Mouse (Mus musculus) adrenal gland, postnatal 36 days (tissue): ENCODE measurements around the gene Gm42742. TPM values are rescaled to one million over a fixed set of nuclear protein-coding genes. Genes with fewer than 3 reads are reported as not detected.

Experiments used
- DNase-seq, 2 experiments: peaks; one replicate each; pipeline ENCODE4 v3.0.0; 2021; ENCODE audit warnings: mixed read lengths in 1 of 2
- microRNA-seq: library from miRNA; unstranded; fragments of <30 nt; microRNA quantifications from one replicate; pipeline ENCODE4 v1.2.0, GENCODE M21; 2021
- total RNA-seq, 2 experiments: library from RNA; stranded (reverse); gene quantifications; 2 replicates each; pipeline ENCODE4 v1.2.3; 2021

Gene Gm42742
- total RNA-seq, 2 experiments from 2014 or later, result 28.9 to 29.6 TPM

DNA sequence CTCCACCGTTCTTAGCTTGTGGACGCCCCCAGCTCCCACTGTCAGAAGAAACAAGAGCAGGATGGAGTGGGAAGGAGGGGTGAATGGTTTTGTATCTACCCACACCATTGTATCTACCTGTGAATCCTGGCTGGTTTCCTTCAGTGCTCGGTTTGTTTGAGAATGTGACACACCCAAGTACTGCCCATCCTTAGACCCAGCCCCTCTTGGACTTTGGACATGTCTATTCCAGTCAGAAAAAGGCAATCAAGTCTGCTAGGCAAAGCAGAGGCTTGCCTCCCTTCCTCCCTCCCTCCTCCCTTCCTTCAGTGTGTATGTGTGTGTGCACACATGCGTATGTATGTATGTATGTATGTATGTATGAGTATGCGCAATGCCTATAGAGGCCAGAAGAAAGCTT, 17.3 kb downstream of the Gm42742 start:
- DNase-seq, result no peak

- DNase-seq, result no peak
Measured at GRCm38 (mm10) chr7:126999568-126999967, 21.3 kb downstream of the Gm42742 start.

DNA sequence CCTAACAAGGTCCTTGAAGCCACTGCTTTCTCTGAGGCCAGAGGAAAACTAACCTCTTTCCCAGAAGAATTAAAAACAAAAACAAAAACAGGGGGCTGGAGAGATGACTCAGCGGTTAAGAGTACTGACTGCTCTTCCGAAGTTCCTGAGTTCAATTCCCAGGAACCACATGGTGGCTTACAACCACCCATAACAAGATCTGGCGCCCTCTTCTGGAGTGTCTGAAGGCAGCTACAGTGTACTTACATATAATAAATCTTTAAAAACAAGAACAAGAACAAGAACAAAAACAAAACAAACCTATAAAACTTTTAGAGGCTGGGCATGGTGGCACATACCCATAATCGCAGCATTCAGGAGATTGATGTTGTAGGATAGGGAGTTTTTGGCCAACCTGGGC, 24.4 kb downstream of the Gm42742 start:
- DNase-seq, result peak in 1 of 2 experiments; percentile 40

- DNase-seq, result no peak
Measured at GRCm38 (mm10) chr7:126988816-126989215, 32.1 kb downstream of the Gm42742 start.

DNA sequence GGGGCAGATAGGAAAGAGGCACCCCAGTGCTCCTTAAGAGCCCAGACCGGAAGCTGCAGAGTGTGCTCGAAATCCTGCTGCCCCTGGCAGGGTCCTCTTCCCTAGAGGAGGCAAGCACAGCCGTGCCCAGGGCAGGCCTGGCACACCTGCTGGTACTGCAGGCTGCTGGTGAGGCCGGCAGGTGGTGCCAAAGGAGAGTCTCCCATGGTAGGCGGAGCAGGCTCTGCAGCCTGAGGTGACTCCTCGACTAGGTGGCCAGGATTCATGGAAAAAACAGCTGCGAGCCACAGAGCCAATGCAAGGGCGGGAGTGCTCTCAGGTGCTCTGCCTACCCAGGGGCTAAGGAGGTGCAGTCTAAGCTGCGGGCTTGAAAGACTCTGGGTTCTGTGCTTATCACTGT, 34.6 kb downstream of the Gm42742 start:
- DNase-seq, result peak; percentile 33 to 56

DNA sequence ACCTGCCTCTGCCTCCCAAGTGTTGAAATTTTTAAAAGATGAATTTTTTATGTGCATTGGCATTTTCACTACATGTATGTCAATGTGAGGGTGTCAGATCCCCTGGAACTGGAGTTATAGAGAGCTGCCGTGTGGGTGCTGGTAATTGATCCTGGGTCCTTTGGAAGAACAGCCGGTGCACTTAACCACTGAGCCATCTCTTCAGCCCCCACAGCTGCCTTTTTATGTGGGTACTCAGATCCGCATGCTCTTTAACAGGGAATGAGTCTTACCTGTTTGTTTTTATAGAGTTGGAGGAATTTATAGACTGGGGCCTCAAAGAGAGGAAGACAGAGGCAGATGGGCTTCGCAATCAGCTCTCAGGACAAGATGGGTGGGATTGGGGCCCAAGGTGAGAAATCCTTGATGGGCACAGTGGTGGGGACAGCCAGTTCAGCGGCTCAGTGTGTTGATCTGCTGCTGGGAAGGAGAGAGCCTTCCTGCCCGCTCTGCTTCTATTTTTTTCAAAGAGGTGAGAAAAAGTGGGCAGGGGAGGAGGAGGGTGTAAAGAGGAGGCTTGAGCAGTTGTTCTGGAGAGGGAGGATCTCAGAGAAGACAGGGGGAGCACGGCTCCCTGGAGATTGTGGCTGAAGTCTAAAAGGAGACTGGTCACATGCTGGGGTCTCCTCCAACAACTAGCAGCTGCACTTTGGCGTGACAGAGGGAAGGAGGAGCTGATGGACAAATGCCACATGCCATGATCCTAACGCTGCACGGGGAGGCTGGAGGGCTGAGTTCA, 36.0 kb downstream of the Gm42742 start:
- DNase-seq, result no peak

GRCm38 (mm10) chr7:126983113-126983512, 37.8 kb downstream of the Gm42742 start:
- DNase-seq, result no peak

GRCm38 (mm10) chr7:126982054-126982453, 38.8 kb downstream of the Gm42742 start:
- DNase-seq, result no peak

GRCm38 (mm10) chr7:126981601-126982000, 39.3 kb downstream of the Gm42742 start:
- DNase-seq, result no peak

GRCm38 (mm10) chr7:126978841-126979240, 42.1 kb downstream of the Gm42742 start:
- DNase-seq, result no peak

GRCm38 (mm10) chr7:126976878-126977459, 43.9 kb downstream of the Gm42742 start:
- peak in 1 of 2 experiments; percentile 13 for DNase-seq

DNA sequence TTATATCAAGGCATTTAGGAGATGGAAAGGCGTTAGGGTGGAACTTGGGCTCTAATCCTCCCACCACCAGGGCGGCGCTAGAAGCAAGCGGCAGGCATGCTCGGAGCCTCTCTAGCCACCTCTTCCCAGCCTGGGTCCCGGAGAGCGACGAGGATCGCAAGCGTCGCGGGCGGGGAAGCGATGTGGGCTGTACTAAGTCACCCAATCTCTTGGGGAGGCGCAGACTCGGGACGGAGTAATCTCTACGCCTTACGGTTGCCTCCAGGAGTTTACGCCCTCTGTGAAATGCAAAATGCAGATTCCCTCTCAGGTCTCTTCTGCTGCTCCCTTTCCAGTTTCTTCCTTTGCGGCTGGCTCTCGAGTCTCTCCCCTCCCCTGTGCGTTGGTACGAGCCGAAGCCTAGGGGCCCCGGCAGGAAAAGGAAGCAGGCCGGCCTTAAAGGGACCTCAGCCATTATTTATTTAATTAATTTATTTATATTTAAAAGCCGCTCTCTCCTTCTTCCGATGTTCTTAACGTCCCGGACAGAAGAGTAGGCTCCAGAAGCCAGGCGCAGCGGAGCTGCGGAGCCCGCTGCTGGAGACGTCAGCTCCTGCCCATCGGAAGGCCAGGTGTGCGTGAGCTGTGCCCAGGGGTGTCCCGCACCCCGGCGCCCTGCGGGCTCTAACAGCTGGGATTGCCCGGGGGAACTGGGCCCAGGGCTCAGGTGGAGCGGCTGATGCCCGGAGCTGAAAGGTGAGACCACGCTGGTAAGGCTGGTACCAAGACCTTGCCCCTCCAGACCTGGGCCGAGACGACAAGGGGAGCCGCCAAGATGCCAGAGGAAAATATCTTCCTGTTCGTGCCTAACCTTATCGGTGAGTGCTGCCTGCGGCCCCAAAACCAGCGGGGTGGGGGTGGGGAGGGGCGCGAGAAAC, 44.7 kb downstream of the Gm42742 start, which contains the start of gene Cdiptos:
Cdiptos (minus strand) TSS at position 149 of the 917 bp plus-strand sequence.
- DNase-seq, result peak; percentile 96 to 98

GRCm38 (mm10) chr7:126975893-126975949, 45.2 kb downstream of the Gm42742 start, which contains the start of gene Cdipt:
Cdipt (plus strand) TSS chr7:126975914.
- no peak for DNase-seq

DNA sequence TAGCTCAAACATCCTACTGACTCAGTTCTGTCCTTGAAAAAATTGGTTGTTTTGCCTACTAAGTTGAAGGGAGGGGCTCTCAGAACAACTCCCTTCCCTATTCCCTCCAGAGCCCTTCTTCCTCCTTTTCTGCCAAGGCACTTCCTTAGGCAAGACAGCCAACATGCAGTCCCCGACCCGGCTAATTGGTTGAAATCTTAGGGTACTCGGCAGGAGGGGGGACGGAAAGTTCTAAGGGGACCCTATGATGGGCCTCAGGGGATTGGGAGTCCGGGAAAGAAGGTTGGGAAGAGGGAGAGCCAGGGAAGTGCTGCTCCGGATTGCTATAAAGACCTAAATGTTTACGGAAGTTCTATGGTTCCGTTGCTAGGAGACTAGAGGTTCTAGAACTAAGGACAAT, 45.4 kb downstream of the Gm42742 start:
- DNase-seq, result peak; percentile 15 to 25

- DNase-seq, result peak; percentile 50 to 69
Measured at GRCm38 (mm10) chr7:126967361-126967760, 53.5 kb downstream of the Gm42742 start.

DNA sequence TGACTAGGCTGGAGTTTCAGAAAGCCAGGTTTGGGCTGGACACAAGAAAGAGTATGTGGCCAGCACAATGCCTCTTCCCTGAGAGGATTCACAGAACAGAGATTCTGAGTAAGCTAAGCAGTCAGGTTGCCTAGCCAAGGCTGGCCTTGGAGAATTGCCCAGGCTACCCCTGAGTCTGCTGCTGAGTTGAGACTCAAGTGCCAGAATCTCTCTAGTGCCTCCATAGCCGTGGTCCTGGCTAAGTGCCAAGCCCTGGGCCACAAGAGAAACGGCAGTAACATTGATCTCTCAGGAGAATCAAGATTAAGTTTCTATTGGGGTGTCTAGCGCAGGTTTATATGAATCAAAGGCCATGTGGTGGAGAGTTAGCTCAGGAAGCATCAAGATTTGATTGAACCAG, 55.3 kb downstream of the Gm42742 start:
- DNase-seq, result peak in 1 of 2 experiments; percentile 26

Small RNA genes within 50 kb of the gene (microRNA-seq; reads per million reads assigned to microRNA genes)
- not detected for gene Gm44343

Other genes with a start within 250 kb of the Gm42742 start
- gene Ypel3, start 244.1 kb downstream of the Gm42742 start, total RNA-seq, result 100 to 1,000 TPM in 1 of 2 experiments, 10 to 100 TPM in 1; 88.9 to 157 TPM
- gene Tbx6, start 239.6 kb downstream of the Gm42742 start, total RNA-seq, result under 1 TPM; 0.46 to 0.70 TPM
- 10 to 100 TPM; 81.0 to 86.5 TPM for gene Ppp4c, start 228.6 kb downstream of the Gm42742 start, total RNA-seq
- gene Fam57b, start 223.4 kb downstream of the Gm42742 start, total RNA-seq, result 10 to 100 TPM; 15.3 to 21.2 TPM
- gene 4930451I11Rik, start 189.5 kb downstream of the Gm42742 start, total RNA-seq, result not detected
- gene Doc2a, start 173.7 kb downstream of the Gm42742 start, total RNA-seq, result under 1 TPM; 0.43 to 0.50 TPM
- gene Hirip3, start 159.1 kb downstream of the Gm42742 start, total RNA-seq, result 10 to 100 TPM; 14.5 to 16.0 TPM
- gene Ino80e, start 158.7 kb downstream of the Gm42742 start, total RNA-seq, result 10 to 100 TPM; 39.7 to 45.0 TPM
- 10 to 100 TPM; 54.9 to 81.3 TPM for gene Taok2, start 136.4 kb downstream of the Gm42742 start, total RNA-seq
- 10 to 100 TPM; 27.3 to 32.4 TPM for gene Tmem219, start 98.2 kb downstream of the Gm42742 start, total RNA-seq
- gene Kctd13, start 92.2 kb downstream of the Gm42742 start, total RNA-seq, result 10 to 100 TPM; 23.7 to 31.9 TPM
- 1 to 10 TPM; 1.6 to 2.4 TPM for gene Asphd1, start 71.5 kb downstream of the Gm42742 start, total RNA-seq
- gene Sez6l2, start 70.5 kb downstream of the Gm42742 start, total RNA-seq, result 100 to 1,000 TPM in 1 of 2 experiments, 10 to 100 TPM in 1; 47.1 to 108 TPM
- gene Cdipt, start 45.2 kb downstream of the Gm42742 start, total RNA-seq, result 10 to 100 TPM; 85.1 to 93.1 TPM
- gene Cdiptos, start 45.0 kb downstream of the Gm42742 start, total RNA-seq, result under 1 TPM; 0.60 to 0.69 TPM
- 100 to 1,000 TPM; 102 to 129 TPM for gene Mvp, start 6.5 kb downstream of the Gm42742 start, total RNA-seq
- 1 to 10 TPM in 1 of 2 experiments, not detected in 1; 3.0 TPM for gene Pagr1b, start 4.6 kb downstream of the Gm42742 start, total RNA-seq
- gene Pagr1a, start 3.7 kb downstream of the Gm42742 start, total RNA-seq, result 10 to 100 TPM in 1 of 2 experiments, 1 to 10 TPM in 1; 4.4 to 15.1 TPM
- 1 to 10 TPM; 1.9 to 2.9 TPM for gene Prrt2, start 114 bp upstream of the Gm42742 start, total RNA-seq
- gene Maz, start 5.9 kb upstream of the Gm42742 start, total RNA-seq, result 100 to 1,000 TPM; 120 to 126 TPM
- 1 to 10 TPM; 5.7 to 6.8 TPM for gene Kif22, start 21.4 kb upstream of the Gm42742 start, total RNA-seq
- not detected for gene Zg16, start 66.2 kb upstream of the Gm42742 start, total RNA-seq
- 1 to 10 TPM in 1 of 2 experiments, under 1 TPM in 1; 0.89 to 1.1 TPM for gene AI467606, start 70.3 kb upstream of the Gm42742 start, total RNA-seq
- under 1 TPM; 0.26 to 0.40 TPM for gene Qprt, start 101.1 kb upstream of the Gm42742 start, total RNA-seq
- gene Spn, start 116.7 kb upstream of the Gm42742 start, total RNA-seq, result 1 to 10 TPM in 1 of 2 experiments, under 1 TPM in 1; 0.70 to 1.3 TPM
- gene Cd2bp2, start 175.0 kb upstream of the Gm42742 start, total RNA-seq, result 10 to 100 TPM; 59.3 to 61.0 TPM
- gene Tbc1d10b, start 187.4 kb upstream of the Gm42742 start, total RNA-seq, result 10 to 100 TPM; 40.7 to 48.4 TPM
- 1 to 10 TPM; 1.9 to 2.7 TPM for gene Mylpf, start 187.8 kb upstream of the Gm42742 start, total RNA-seq
- gene Zfp553, start 212.0 kb upstream of the Gm42742 start, total RNA-seq, result 10 to 100 TPM; 10.1 to 11.9 TPM
- 1 to 10 TPM; 5.6 to 7.9 TPM for gene Sept1, start 212.0 kb upstream of the Gm42742 start, total RNA-seq
- 10 to 100 TPM; 28.0 to 34.2 TPM for gene Zfp771, start 223.2 kb upstream of the Gm42742 start, total RNA-seq
- 10 to 100 TPM; 27.8 to 49.1 TPM for gene Dctpp1, start 239.6 kb upstream of the Gm42742 start, total RNA-seq